Comparison of ENCODE assay signal across 8 mouse cellular contexts in genomic region chr10:81602741-81603151, GRCm38 (mm10). TPM values are rescaled to one million over a fixed set of nuclear protein-coding genes. Genes with fewer than 3 reads are reported as not detected.
DNase-seq lines count a peak whose midpoint lies in the region; ATAC-seq and TF ChIP-seq lines count a peak whose summit lies in the region.

No protein-coding gene starts in this region.

- 12% methylated on average over 4 of the region's 4 CpGs for WGBS in limb, embryonic 14.5 days

- no peak overlapping the region for H3K4me2 ChIP-seq in limb, embryonic 14.5 days (replicated peaks; ENCODE audit: low read depth, low read length, severe bottlenecking)

- peaks cover 12 to 25% of the 10 kb centered on the region in 2 experiments for H3K4me1 ChIP-seq in MEL (ENCODE audit: control insufficient read depth in 1 of 2, insufficient read depth in 2 of 2, low read length in 2 of 2)
- peaks cover 39% of the 10 kb centered on the region for H3K4me1 ChIP-seq in limb, embryonic 14.5 days (ENCODE audit: control insufficient read depth, insufficient read depth, low read length)

- DNase-seq in kidney, adult 18-20 months: peak; percentile 34
- no peak for DNase-seq in kidney, adult 8-10 months
- peak; percentile 85 for DNase-seq in MEL (ENCODE audit: low read depth, low spot score)
- DNase-seq in cerebellum, postnatal 36 days: peak; percentile 37 to 62
- DNase-seq in limb, embryonic 14.5 days (ENCODE audit: low spot score): peak; percentile 89
- DNase-seq in retina, postnatal 7 days (ENCODE audit: low read depth, low spot score): peak; percentile 66
- DNase-seq in gastrocnemius, postnatal 25 days: no peak

- H3K27me3 ChIP-seq in MEL (ENCODE audit: control insufficient read depth in 1 of 2, insufficient read depth in 2 of 2, low read length in 2 of 2): no peaks in the 10 kb centered on the region
- no peaks in the 10 kb centered on the region for H3K27me3 ChIP-seq in limb, embryonic 14.5 days (ENCODE audit: control insufficient read depth, insufficient read depth, low read length)

- no peak; a peak in 1 of 4 replicates for TF ChIP-seq EP300 in MEL (IDR thresholded peaks at IDR 0.05; ENCODE audit: low read depth in 1 of 2, low read length in 2 of 2)

- H3K4me3 ChIP-seq in MEL (ENCODE audit: control insufficient read depth in 1 of 2, insufficient read depth in 1 of 2, low read depth in 2 of 2, low read length in 2 of 2): no peak overlapping the region
- H3K4me3 ChIP-seq in limb, embryonic 14.5 days (replicated peaks; ENCODE audit: low read length): no peak overlapping the region

- TF ChIP-seq RAD21 in MEL (IDR thresholded peaks at IDR 0.05; ENCODE audit: low read depth, low read length): peak; percentile 14; the same call in 1 of the 2 replicates

- no peaks in the 10 kb centered on the region for H3K9me3 ChIP-seq in MEL (replicated peaks; ENCODE audit: insufficient read depth, low read length)
- H3K9me3 ChIP-seq in limb, embryonic 14.5 days (ENCODE audit: control insufficient read depth, low read length): no peaks in the 10 kb centered on the region

- peaks cover 0 to 18% of the 10 kb centered on the region in 2 experiments; a peak in 2 of 4 replicates for H3K36me3 ChIP-seq in MEL (ENCODE audit: control insufficient read depth in 1 of 2, insufficient read depth in 2 of 2, low read length in 2 of 2)
- no peaks in the 10 kb centered on the region for H3K36me3 ChIP-seq in limb, embryonic 14.5 days (ENCODE audit: control insufficient read depth, insufficient read depth, low read length)

- TF ChIP-seq POLR2A in MEL (IDR thresholded peaks at IDR 0.05; ENCODE audit: control insufficient read depth in 1 of 2, insufficient read depth in 1 of 2, low read depth in 1 of 2, low read length in 2 of 2, poor library complexity in 1 of 2): no peak
- TF ChIP-seq POLR2A in limb, embryonic 14.5 days (IDR thresholded peaks at IDR 0.05; ENCODE audit: borderline replicate concordance, extremely low read depth, insufficient read depth, insufficient read length): no peak

- no peak overlapping the region for H3K9ac ChIP-seq in MEL (ENCODE audit: control insufficient read depth, low read depth, low read length, poor library complexity, severe bottlenecking)
- no peak overlapping the region for H3K9ac ChIP-seq in limb, embryonic 14.5 days (ENCODE audit: low read depth, low read length, severe bottlenecking)

- no peak for ATAC-seq in limb, embryonic 14.5 days (ENCODE audit: low FRiP score, low read depth)
- no peak for ATAC-seq in erythroblast, adult 5-6 weeks (replicated peaks; ENCODE audit: low FRiP score, poor library complexity, severe bottlenecking)

- TF ChIP-seq CTCF in MEL (IDR thresholded peaks at IDR 0.05 in 2 of 3, conservative IDR thresholded peaks at IDR 0.05 in 1 of 3; ENCODE audit: control insufficient read depth in 1 of 3, insufficient read depth in 1 of 3, low read depth in 2 of 3, low read length in 3 of 3, poor library complexity in 1 of 3, severe bottlenecking in 1 of 3): peak in 2 of 3 experiments; percentile 79 to 80; a peak in 5 of 6 replicates

- H3K27ac ChIP-seq in MEL (ENCODE audit: control insufficient read depth, low read depth, low read length): no peak overlapping the region
- no peak overlapping the region for H3K27ac ChIP-seq in limb, embryonic 14.5 days (replicated peaks; ENCODE audit: low read depth, low read length)

- no peaks in the 10 kb centered on the region; the same call in 1 of the 2 replicates for H3K79me2 ChIP-seq in MEL (ENCODE audit: control insufficient read depth, insufficient read depth, low read length, poor library complexity)

TF ChIP-seq in MEL, 35 proteins besides CTCF, POLR2A, EP300 and RAD21 (continues in another document):
- TF ChIP-seq MAX (IDR thresholded peaks at IDR 0.05; ENCODE audit: low read length) (no peak), JUND (IDR thresholded peaks at IDR 0.05; ENCODE audit: low read depth, low read length) (peak; percentile 80), MAFK (IDR thresholded peaks at IDR 0.05; ENCODE audit: borderline replicate concordance, low read depth, low read length) (no peak), UBTF (IDR thresholded peaks at IDR 0.05; ENCODE audit: borderline replicate concordance, insufficient read depth, low read depth, low read length) (no peak), ZMIZ1 (IDR thresholded peaks at IDR 0.05; ENCODE audit: low read depth, low read length) (no peak), HCFC1 (IDR thresholded peaks at IDR 0.05; ENCODE audit: low read depth, low read length) (peak; percentile 58; the same call in 1 of the 2 replicates), ZNF384 (IDR thresholded peaks at IDR 0.05; ENCODE audit: low read depth, low read length) (no peak), POLR2AphosphoS2 (IDR thresholded peaks at IDR 0.05; ENCODE audit: low read length) (no peak), MXI1 (IDR thresholded peaks at IDR 0.05; ENCODE audit: low read depth, low read length) (peak; percentile 62), USF1 (IDR thresholded peaks at IDR 0.05; ENCODE audit: low read depth, low read length) (no peak), GATA1 (IDR thresholded peaks at IDR 0.05; ENCODE audit: low read depth, low read length) (no peak), POLR2AphosphoS5 (IDR thresholded peaks at IDR 0.05; ENCODE audit: borderline replicate concordance, low read depth, low read length) (no peak), SIN3A (IDR thresholded peaks at IDR 0.05; ENCODE audit: low read length) (peak; percentile 86), ZKSCAN1 (IDR thresholded peaks at IDR 0.05; ENCODE audit: low read depth, low read length) (no peak), BHLHE40 (IDR thresholded peaks at IDR 0.05; ENCODE audit: borderline replicate concordance, low read depth, low read length) (0 out of 2 replicates have a peak, but pooled peaks have one; percentile 24), TCF12 (IDR thresholded peaks at IDR 0.05; ENCODE audit: low read depth, low read length) (no peak), CHD1 (IDR thresholded peaks at IDR 0.05; ENCODE audit: low read depth, low read length) (no peak), KAT2A (conservative IDR thresholded peaks at IDR 0.05; ENCODE audit: low read depth, low read length) (no peak), RCOR1 (IDR thresholded peaks at IDR 0.05; ENCODE audit: low read depth, low read length) (peak; percentile 46; the same call in 1 of the 2 replicates), E2F4 (IDR thresholded peaks at IDR 0.05; ENCODE audit: borderline replicate concordance, low read depth, low read length) (no peak)

RNA-seq across cellular contexts. Expression of gene Tle6, which starts 1.9 kb away (rescaled TPM):
- total RNA-seq in MEL (2012; rRNA removed): 16.9 and 17.3 TPM in 2 replicates
- polyA plus RNA-seq in MEL (2012; ENCODE audit: insufficient read depth in 1 of 2, insufficient read length in 2 of 2, low read depth in 1 of 2, low replicate concordance in 2 of 2, missing spikeins in 1 of 2): 10 to 100 TPM in 1 of 2 experiments, not detected in 1; 31.9 TPM
- polyA plus RNA-seq in limb, embryonic 14.5 days (2012; rRNA removed): 24.2 and 28.0 TPM in 2 replicates
- 9.2 and 16.6 TPM in 2 replicates for polyA plus RNA-seq in limb, embryonic 14.5 days (2014; fragmentation: Nextera tagmentation; extraction: Ambion mirVana)
- total RNA-seq in gastrocnemius, postnatal 25 days (2021): 1 to 10 TPM; 3.9 to 6.8 TPM
- total RNA-seq in erythroblast, adult 5-6 weeks (2015; ENCODE audit: low replicate concordance): 1.7 and 2.7 TPM in 2 replicates
- total RNA-seq in erythroblast, adult 5-6 weeks (2017; ENCODE audit: low replicate concordance): not detected in 2 replicates

RNA-seq across cellular contexts. Expression of gene BC025920, which starts 3.3 kb away (rescaled TPM):
- 0.98 and 1.1 TPM in 2 replicates for total RNA-seq in MEL (2012; rRNA removed)
- polyA plus RNA-seq in MEL (2012; ENCODE audit: insufficient read depth in 1 of 2, insufficient read length in 2 of 2, low read depth in 1 of 2, low replicate concordance in 2 of 2, missing spikeins in 1 of 2): 1 to 10 TPM in 1 of 2 experiments, not detected in 1; 1.7 TPM
- polyA plus RNA-seq in limb, embryonic 14.5 days (2012; rRNA removed): 3.8 and 4.0 TPM in 2 replicates
- 0.58 and 0.78 TPM in 2 replicates for polyA plus RNA-seq in limb, embryonic 14.5 days (2014; fragmentation: Nextera tagmentation; extraction: Ambion mirVana)
- 1 to 10 TPM; 1.8 to 2.5 TPM for total RNA-seq in gastrocnemius, postnatal 25 days (2021)
- total RNA-seq in erythroblast, adult 5-6 weeks (2015; ENCODE audit: low replicate concordance): 2.9 and 6.0 TPM in 2 replicates
- 2.0 and 8.8 TPM in 2 replicates for total RNA-seq in erythroblast, adult 5-6 weeks (2017; ENCODE audit: low replicate concordance)

RNA-seq across cellular contexts. Expression of gene Sirt6, which starts 24.9 kb away (rescaled TPM):
- 8.2 and 10.5 TPM in 2 replicates for total RNA-seq in MEL (2012; rRNA removed)
- 10 to 100 TPM in 1 of 2 experiments, not detected in 1; 38.2 TPM for polyA plus RNA-seq in MEL (2012; ENCODE audit: insufficient read depth in 1 of 2, insufficient read length in 2 of 2, low read depth in 1 of 2, low replicate concordance in 2 of 2, missing spikeins in 1 of 2)
- polyA plus RNA-seq in limb, embryonic 14.5 days (2012; rRNA removed): 70.7 and 92.4 TPM in 2 replicates
- 39.5 and 40.7 TPM in 2 replicates for polyA plus RNA-seq in limb, embryonic 14.5 days (2014; fragmentation: Nextera tagmentation; extraction: Ambion mirVana)
- total RNA-seq in gastrocnemius, postnatal 25 days (2021): 1 to 10 TPM; 3.8 to 5.2 TPM
- 0.63 and 0.96 TPM in 2 replicates for total RNA-seq in erythroblast, adult 5-6 weeks (2015; ENCODE audit: low replicate concordance)
- 0.56 and 3.7 TPM in 2 replicates for total RNA-seq in erythroblast, adult 5-6 weeks (2017; ENCODE audit: low replicate concordance)

RNA-seq across cellular contexts. Expression of gene Ankrd24, which starts 25.6 kb away (rescaled TPM):
- total RNA-seq in MEL (2012; rRNA removed): 3.2 and 4.5 TPM in 2 replicates
- polyA plus RNA-seq in MEL (2012; ENCODE audit: insufficient read depth in 1 of 2, insufficient read length in 2 of 2, low read depth in 1 of 2, low replicate concordance in 2 of 2, missing spikeins in 1 of 2): 10 to 100 TPM in 1 of 2 experiments, not detected in 1; 14.6 TPM
- 79.9 and 100 TPM in 2 replicates for polyA plus RNA-seq in limb, embryonic 14.5 days (2012; rRNA removed)
- 5.3 and 9.6 TPM in 2 replicates for polyA plus RNA-seq in limb, embryonic 14.5 days (2014; fragmentation: Nextera tagmentation; extraction: Ambion mirVana)
- 1 to 10 TPM; 5.9 to 9.5 TPM for total RNA-seq in gastrocnemius, postnatal 25 days (2021)
- not detected in 2 replicates for total RNA-seq in erythroblast, adult 5-6 weeks (2015; ENCODE audit: low replicate concordance)
- 0.28 and 1.1 TPM in 2 replicates for total RNA-seq in erythroblast, adult 5-6 weeks (2017; ENCODE audit: low replicate concordance)

RNA-seq across cellular contexts. Expression of gene Tle2, which starts 28.4 kb away (rescaled TPM):
- total RNA-seq in MEL (2012; rRNA removed): 0.19 and 0.75 TPM in 2 replicates
- 1 to 10 TPM in 1 of 2 experiments, not detected in 1; 2.4 TPM for polyA plus RNA-seq in MEL (2012; ENCODE audit: insufficient read depth in 1 of 2, insufficient read length in 2 of 2, low read depth in 1 of 2, low replicate concordance in 2 of 2, missing spikeins in 1 of 2)
- polyA plus RNA-seq in limb, embryonic 14.5 days (2012; rRNA removed): 250 and 345 TPM in 2 replicates
- polyA plus RNA-seq in limb, embryonic 14.5 days (2014; fragmentation: Nextera tagmentation; extraction: Ambion mirVana): 38.1 and 52.2 TPM in 2 replicates
- 1 to 10 TPM; 5.3 to 6.2 TPM for total RNA-seq in gastrocnemius, postnatal 25 days (2021)
- total RNA-seq in erythroblast, adult 5-6 weeks (2015; ENCODE audit: low replicate concordance): not detected in 2 replicates
- total RNA-seq in erythroblast, adult 5-6 weeks (2017; ENCODE audit: low replicate concordance): not detected in 2 replicates

Comparison
In these comparisons a context has a peak if more than half of its experiments do, and no peak if none do; other contexts are left out.
1. DNase-seq: peak in kidney, adult 18-20 months (single experiment), MEL (single experiment), cerebellum, postnatal 36 days (2 of 2), limb, embryonic 14.5 days (single experiment) and retina, postnatal 7 days (single experiment); none in kidney, adult 8-10 months (0 of 2) and gastrocnemius, postnatal 25 days (single experiment).